Comparison of ENCODE assay signal across 19 mouse cellular contexts in genomic region chr3:156703241-156703640, GRCm38 (mm10).
DNase-seq lines count a peak whose midpoint lies in the region; ATAC-seq lines count a peak whose summit lies in the region.
"Had no signal": no experiment of that assay in that cellular context is flagged by ENCODE, and none has a peak within 500 bp of the region (broad histone marks: within the 10 kb centered on the region; RNA-seq: fewer than 3 reads in every experiment).

No protein-coding gene starts in this region.

- H3K9me3 ChIP-seq in midbrain, embryonic 14.5 days (ENCODE audit: control insufficient read depth, low read length): no peaks in the 10 kb centered on the region
- H3K9me3 ChIP-seq: forebrain, embryonic 13.5 days; heart, embryonic 10.5 days; hindbrain, embryonic 13.5 days had no signal

- no peak overlapping the region for H3K27ac ChIP-seq in midbrain, embryonic 14.5 days (replicated peaks; ENCODE audit: low read depth, low read length)
- H3K27ac ChIP-seq: forebrain, embryonic 13.5 days; heart, embryonic 10.5 days; hindbrain, embryonic 13.5 days; hindbrain, postnatal 0 days had no signal

- H3K4me3 ChIP-seq in midbrain, embryonic 14.5 days (replicated peaks; ENCODE audit: low read depth, low read length): no peak overlapping the region
- H3K4me3 ChIP-seq: forebrain, embryonic 13.5 days; heart, embryonic 10.5 days; hindbrain, embryonic 13.5 days had no signal

- no peaks in the 10 kb centered on the region for H3K27me3 ChIP-seq in midbrain, embryonic 14.5 days (ENCODE audit: control insufficient read depth, insufficient read depth, low read length)
- H3K27me3 ChIP-seq: forebrain, embryonic 13.5 days; hindbrain, embryonic 13.5 days had no signal

- 65% methylated on average over 1 of the region's 1 CpGs for WGBS in midbrain, embryonic 14.5 days

- no peaks in the 10 kb centered on the region for H3K36me3 ChIP-seq in midbrain, embryonic 14.5 days (ENCODE audit: control insufficient read depth, insufficient read depth, low read length)
- H3K36me3 ChIP-seq: heart, embryonic 10.5 days; hindbrain, embryonic 13.5 days had no signal

- no peaks in the 10 kb centered on the region for H3K4me1 ChIP-seq in midbrain, embryonic 14.5 days (ENCODE audit: control insufficient read depth, insufficient read depth, low read length)
- H3K4me1 ChIP-seq: forebrain, embryonic 13.5 days; heart, embryonic 10.5 days; hindbrain, embryonic 13.5 days had no signal

- H3K4me2 ChIP-seq in midbrain, embryonic 14.5 days (ENCODE audit: low read length): no peak overlapping the region
- H3K4me2 ChIP-seq: forebrain, embryonic 13.5 days; hindbrain, embryonic 13.5 days had no signal

- no peak for DNase-seq in frontal cortex, postnatal 10 days (ENCODE audit: low spot score in 2 of 2)
- peak; percentile 61 to 73 for DNase-seq in cerebellum, adult 18-20 months
- peak; percentile 71 for DNase-seq in cerebellum, adult 9-11 months
- DNase-seq in cerebellum, postnatal 36 days: peak; percentile 40 to 58
- DNase-seq in heart, adult 11 months: no peak
- no peak for DNase-seq in kidney, postnatal 14 days
- DNase-seq in midbrain, embryonic 14.5 days: no peak
- DNase-seq: adrenal gland, postnatal 36 days; forebrain, postnatal 0 days; gastrocnemius, postnatal 36 days; heart, adult 18-20 months; heart, postnatal 10 days; heart, postnatal 4 days; kidney, adult 11 months had no signal

- ATAC-seq in frontal cortex, adult (ENCODE audit: low TSS enrichment): peak; percentile 67
- no peak for ATAC-seq in midbrain, embryonic 14.5 days (ENCODE audit: low FRiP score, low TSS enrichment)
- ATAC-seq: forebrain, embryonic 13.5 days; forebrain, postnatal 0 days; hindbrain, postnatal 0 days had no signal

- H3K9ac ChIP-seq in midbrain, embryonic 14.5 days (replicated peaks; ENCODE audit: low read length): no peak overlapping the region
- H3K9ac ChIP-seq: forebrain, embryonic 13.5 days; forebrain, postnatal 0 days; hindbrain, embryonic 13.5 days had no signal

Comparison
In these comparisons a context has a peak if more than half of its experiments do, and no peak if none do; other contexts are left out.
1. DNase-seq: peak in cerebellum, adult 18-20 months (2 of 2), cerebellum, adult 9-11 months (single experiment) and cerebellum, postnatal 36 days (2 of 2); none in frontal cortex, postnatal 10 days (0 of 2), heart, adult 11 months (single experiment), kidney, postnatal 14 days (single experiment) and midbrain, embryonic 14.5 days (single experiment).